Mouse (Mus musculus): ENCODE data around the gene Thsd4. TPM values are rescaled to one million over a fixed set of nuclear protein-coding genes. Genes with fewer than 3 reads are reported as not detected.

Thsd4 gene
- total and polyA plus RNA-seq, 2 experiments from 2014 or later, result 4.9 to 15.3 TPM

- H3K9me3 ChIP-seq (ENCODE audit: low read length), result no peaks in the 10 kb centered on the region
- no peaks in the 10 kb centered on the region for H3K36me3 ChIP-seq (ENCODE audit: insufficient read depth, low read length)
- no peaks in the 10 kb centered on the region for H3K27me3 ChIP-seq (ENCODE audit: insufficient read depth, low read length)
- DNase-seq (ENCODE audit: low spot score), result no peak
- no peak for ATAC-seq
- H3K4me1 ChIP-seq (ENCODE audit: insufficient read depth, low read length), result peaks cover 7% of the 10 kb centered on the region; the same call in 1 of the 2 replicates
- H3K27ac ChIP-seq, result no peak overlapping the region
- H3K4me3 ChIP-seq (ENCODE audit: low read length), result no peak overlapping the region
- WGBS, result 74% methylated on average over 6 of the region's 6 CpGs
- no peak overlapping the region for H3K9ac ChIP-seq (replicated peaks; ENCODE audit: low read length)
- no peak for TF ChIP-seq CTCF (IDR thresholded peaks at IDR 0.05; ENCODE audit: low read depth)
- H3K4me2 ChIP-seq (ENCODE audit: low read depth, low read length), result no peak overlapping the region
Observed at GRCm38 (mm10) chr9:60502220-60502619, 19.6 kb downstream of the Thsd4 start.

- H3K27ac ChIP-seq, result no peak overlapping the region
- ATAC-seq, result no peak
- WGBS, result 71% methylated on average over 5 of the region's 5 CpGs
Observed at GRCm38 (mm10) chr9:60501504-60502179, 20.2 kb downstream of the Thsd4 start.

GRCm38 (mm10) chr9:60492275-60492974, 29.4 kb downstream of the Thsd4 start:
- Histone ChIP-seq H3K4me3 (ENCODE audit: low read length) (no peak overlapping the region), H3K4me2 (ENCODE audit: low read depth, low read length) (no peak overlapping the region), H3K36me3 (ENCODE audit: insufficient read depth, low read length) (no peaks in the 10 kb centered on the region), H3K4me1 (ENCODE audit: insufficient read depth, low read length) (0 out of 2 replicates have a peak, but pooled peaks cover 3% of the 10 kb centered on the region), H3K9ac (replicated peaks; ENCODE audit: low read length) (no peak overlapping the region), H3K27me3 (ENCODE audit: insufficient read depth, low read length) (no peaks in the 10 kb centered on the region), H3K9me3 (ENCODE audit: low read length) (no peaks in the 10 kb centered on the region), H3K27ac (no peak overlapping the region)
- WGBS, result 88% methylated on average over 16 of the region's 16 CpGs
- TF ChIP-seq CTCF (IDR thresholded peaks at IDR 0.05; ENCODE audit: low read depth), result no peak
- no peak for ATAC-seq
- DNase-seq (ENCODE audit: low spot score), result no peak

More at GRCm38 (mm10) chr9:60501504-60502179, 20.2 kb downstream of the Thsd4 start:
- no peak for TF ChIP-seq CTCF (IDR thresholded peaks at IDR 0.05; ENCODE audit: low read depth)
- H3K4me2 ChIP-seq (ENCODE audit: low read depth, low read length), result no peak overlapping the region
- no peak for DNase-seq (ENCODE audit: low spot score)
- H3K9ac ChIP-seq (replicated peaks; ENCODE audit: low read length), result no peak overlapping the region
- no peaks in the 10 kb centered on the region for H3K9me3 ChIP-seq (ENCODE audit: low read length)
- H3K36me3 ChIP-seq (ENCODE audit: insufficient read depth, low read length), result no peaks in the 10 kb centered on the region
- H3K4me1 ChIP-seq (ENCODE audit: insufficient read depth, low read length), result peaks cover 7% of the 10 kb centered on the region; the same call in 1 of the 2 replicates
- H3K27me3 ChIP-seq (ENCODE audit: insufficient read depth, low read length), result no peaks in the 10 kb centered on the region
- H3K4me3 ChIP-seq (ENCODE audit: low read length), result no peak overlapping the region

- TF ChIP-seq CTCF (IDR thresholded peaks at IDR 0.05; ENCODE audit: low read depth), result no peak
- DNase-seq (ENCODE audit: low spot score) (no peak), ATAC-seq (no peak)
- Histone ChIP-seq H3K4me3 (ENCODE audit: low read length) (no peak overlapping the region), H3K9me3 (ENCODE audit: low read length) (no peaks in the 10 kb centered on the region), H3K4me2 (ENCODE audit: low read depth, low read length) (no peak overlapping the region), H3K36me3 (ENCODE audit: insufficient read depth, low read length) (no peaks in the 10 kb centered on the region), H3K27ac (no peak overlapping the region), H3K9ac (replicated peaks; ENCODE audit: low read length) (no peak overlapping the region), H3K4me1 (ENCODE audit: insufficient read depth, low read length) (0 out of 2 replicates have a peak, but pooled peaks cover 3% of the 10 kb centered on the region), H3K27me3 (ENCODE audit: insufficient read depth, low read length) (no peaks in the 10 kb centered on the region)
- 79% methylated on average over 16 of the region's 16 CpGs for WGBS
Observed at GRCm38 (mm10) chr9:60491489-60492100, 30.3 kb downstream of the Thsd4 start.

GRCm38 (mm10) chr9:60491079-60491478, 30.8 kb downstream of the Thsd4 start:
- no peaks in the 10 kb centered on the region for H3K9me3 ChIP-seq (ENCODE audit: low read length)
- H3K27me3 ChIP-seq (ENCODE audit: insufficient read depth, low read length), result no peaks in the 10 kb centered on the region
- DNase-seq (ENCODE audit: low spot score) (no peak), ATAC-seq (no peak)
- WGBS, result 92% methylated on average over 8 of the region's 8 CpGs
- H3K9ac ChIP-seq (replicated peaks; ENCODE audit: low read length), result no peak overlapping the region
- no peaks in the 10 kb centered on the region for H3K36me3 ChIP-seq (ENCODE audit: insufficient read depth, low read length)
- no peak overlapping the region for H3K4me2 ChIP-seq (ENCODE audit: low read depth, low read length)
- no peak overlapping the region for H3K4me3 ChIP-seq (ENCODE audit: low read length)
- H3K4me1 ChIP-seq (ENCODE audit: insufficient read depth, low read length), result 0 out of 2 replicates have a peak, but pooled peaks cover 3% of the 10 kb centered on the region
- no peak for TF ChIP-seq CTCF (IDR thresholded peaks at IDR 0.05; ENCODE audit: low read depth)
- H3K27ac ChIP-seq, result no peak overlapping the region

GRCm38 (mm10) chr9:60488816-60489215, 33.0 kb downstream of the Thsd4 start:
- DNase-seq (ENCODE audit: low spot score), result no peak
- no peaks in the 10 kb centered on the region for H3K27me3 ChIP-seq (ENCODE audit: insufficient read depth, low read length)
- no peak overlapping the region for H3K27ac ChIP-seq
- 0 out of 2 replicates have a peak, but pooled peaks cover 3% of the 10 kb centered on the region for H3K4me1 ChIP-seq (ENCODE audit: insufficient read depth, low read length)
- ATAC-seq, result no peak
- no peaks in the 10 kb centered on the region for H3K36me3 ChIP-seq (ENCODE audit: insufficient read depth, low read length)
- H3K4me2 ChIP-seq (ENCODE audit: low read depth, low read length), result no peak overlapping the region
- no peak for TF ChIP-seq CTCF (IDR thresholded peaks at IDR 0.05; ENCODE audit: low read depth)
- no peaks in the 10 kb centered on the region for H3K9me3 ChIP-seq (ENCODE audit: low read length)
- no peak overlapping the region for H3K4me3 ChIP-seq (ENCODE audit: low read length)
- H3K9ac ChIP-seq (replicated peaks; ENCODE audit: low read length), result no peak overlapping the region
- WGBS, result 50% methylated on average over 4 of the region's 4 CpGs

Data from hindbrain, postnatal 0 days (tissue).